Mouse (Mus musculus) brain, adult 10 weeks (tissue): ENCODE data around the gene Gm12830. TPM values are rescaled to one million over a fixed set of nuclear protein-coding genes. Genes with fewer than 3 reads are reported as not detected.

Experiments used
- polyA plus RNA-seq: library from polyadenylated mRNA; stranded (reverse); fragments of 350-450 nt; fragmentation: Illumina TruSeq; extraction: RNeasy Lipid Tissue Mini Kit (QIAGEN cat#74804); gene quantifications from one replicate; pipeline ENCODE4 v1.2.3, GENCODE M21; 2015; ENCODE audit warnings: low read depth, low replicate concordance

The Gm12830 gene
- not detected for polyA plus RNA-seq

DNA sequence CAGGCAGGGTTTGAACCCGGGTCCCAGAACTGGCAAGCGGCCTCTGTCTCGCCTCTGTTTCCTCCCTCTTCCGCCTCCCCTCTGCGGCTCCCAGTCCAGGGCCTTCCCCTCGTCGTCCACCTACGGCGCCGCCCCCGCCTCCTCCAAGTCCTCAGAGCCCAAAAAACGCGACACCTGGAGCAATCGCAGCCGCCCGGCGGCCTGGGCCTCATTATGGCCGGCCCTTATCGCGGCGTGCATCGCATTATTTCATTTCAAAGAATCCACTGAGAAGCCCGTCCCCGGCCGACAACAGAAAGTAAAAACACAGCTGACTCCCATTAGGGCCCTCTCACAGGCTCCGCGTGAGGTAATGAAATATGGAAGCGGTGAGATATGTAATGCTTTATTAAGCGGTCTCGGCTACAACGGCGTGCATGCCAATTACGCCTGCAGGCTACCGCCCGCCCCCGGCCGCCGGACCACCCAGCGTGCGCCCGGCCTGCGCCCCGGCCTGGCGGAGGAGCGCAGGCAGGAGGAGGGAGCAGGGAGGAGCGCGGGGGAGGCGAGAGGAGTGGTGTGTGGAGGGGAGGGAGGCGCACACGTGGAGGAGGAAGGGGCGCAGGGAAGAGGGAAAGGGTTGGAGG, at the start of gene Gm12830:
Gene Gm12830 (plus strand): TSS at position 156 of the 626 bp plus-strand sequence.

Other genes starting within 250 kb of the Gm12830 start
- gene Foxd2, start 87.2 kb downstream of the Gm12830 start, polyA plus RNA-seq, result 0.22 TPM
- gene Foxe3, start 104.3 kb downstream of the Gm12830 start, polyA plus RNA-seq, result not detected
- 112 TPM for gene Cmpk1, start 165.5 kb downstream of the Gm12830 start, polyA plus RNA-seq
- gene Stil, start 178.4 kb downstream of the Gm12830 start, polyA plus RNA-seq, result 0.34 TPM
- 3.0 TPM for gene Tal1, start 234.7 kb downstream of the Gm12830 start, polyA plus RNA-seq